Mouse (Mus musculus) forebrain, embryonic 12.5 days (tissue): ENCODE results near the gene Sema7a. TPM values are rescaled to one million over a fixed set of nuclear protein-coding genes. Genes with fewer than 3 reads are reported as not detected.
A peak's percentile ranks its signal among the peaks of the same experiment; 100 is the strongest.

ENCODE experiments used
- ATAC-seq: fragments of 200-750 bp; cut with Nextera tagmentation; 2 replicates; pipeline ENCODE4 v1.8.0; 2017; ENCODE audit warnings: moderate TSS enrichment; ENCODE audit not compliant: low FRiP score
- H3K27ac ChIP-seq: fragments of 300-500 bp; sonication (generic); 2 replicates; pipeline ENCODE4 v1.5.1; 2016; ENCODE audit warnings: mild to moderate bottlenecking
- H3K27me3 ChIP-seq: fragments of 300-500 bp; sonication (generic); 2 replicates; pipeline ENCODE4 v1.6.1; 2016; ENCODE audit warnings: mild to moderate bottlenecking
- H3K36me3 ChIP-seq: fragments of 300-500 bp; sonication (generic); replicated peaks from 2 replicates; pipeline ENCODE4 v1.6.1; 2016; ENCODE audit warnings: mild to moderate bottlenecking
- H3K4me1 ChIP-seq: fragments of 300-500 bp; sonication (generic); 2 replicates; pipeline ENCODE4 v1.6.1; 2016
- H3K4me2 ChIP-seq: fragments of 300-500 bp; sonication (generic); 2 replicates; pipeline ENCODE4 v1.6.1; 2016; ENCODE audit warnings: mild to moderate bottlenecking, moderate library complexity
- H3K4me3 ChIP-seq: fragments of 300-500 bp; sonication (generic); replicated peaks from 2 replicates; pipeline ENCODE4 v1.5.1; 2016; ENCODE audit warnings: mild to moderate bottlenecking
- H3K9ac ChIP-seq: fragments of 300-500 bp; sonication (generic); 2 replicates; pipeline ENCODE4 v1.6.1; 2016; ENCODE audit warnings: mild to moderate bottlenecking
- H3K9me3 ChIP-seq: fragments of 300-500 bp; sonication (generic); 2 replicates; pipeline ENCODE4 v1.6.1; 2016
- WGBS: fragments of 180-500 bp; shearing (Covaris S2); methylation state at CpG from one replicate; pipeline ENCODE4 v1.1.7; 2016; 5-methylcytosine and 5-hydroxymethylcytosine counted together
- polyA plus RNA-seq: library from polyadenylated mRNA; unstranded; fragments of >200 nt; fragmentation: Nextera tagmentation; extraction: Ambion mirVana; gene quantifications from 2 replicates; pipeline ENCODE4 v1.2.1, GENCODE M21; 2016

The Sema7a gene
- 0.43 and 1.4 TPM in 2 replicates for polyA plus RNA-seq

DNA sequence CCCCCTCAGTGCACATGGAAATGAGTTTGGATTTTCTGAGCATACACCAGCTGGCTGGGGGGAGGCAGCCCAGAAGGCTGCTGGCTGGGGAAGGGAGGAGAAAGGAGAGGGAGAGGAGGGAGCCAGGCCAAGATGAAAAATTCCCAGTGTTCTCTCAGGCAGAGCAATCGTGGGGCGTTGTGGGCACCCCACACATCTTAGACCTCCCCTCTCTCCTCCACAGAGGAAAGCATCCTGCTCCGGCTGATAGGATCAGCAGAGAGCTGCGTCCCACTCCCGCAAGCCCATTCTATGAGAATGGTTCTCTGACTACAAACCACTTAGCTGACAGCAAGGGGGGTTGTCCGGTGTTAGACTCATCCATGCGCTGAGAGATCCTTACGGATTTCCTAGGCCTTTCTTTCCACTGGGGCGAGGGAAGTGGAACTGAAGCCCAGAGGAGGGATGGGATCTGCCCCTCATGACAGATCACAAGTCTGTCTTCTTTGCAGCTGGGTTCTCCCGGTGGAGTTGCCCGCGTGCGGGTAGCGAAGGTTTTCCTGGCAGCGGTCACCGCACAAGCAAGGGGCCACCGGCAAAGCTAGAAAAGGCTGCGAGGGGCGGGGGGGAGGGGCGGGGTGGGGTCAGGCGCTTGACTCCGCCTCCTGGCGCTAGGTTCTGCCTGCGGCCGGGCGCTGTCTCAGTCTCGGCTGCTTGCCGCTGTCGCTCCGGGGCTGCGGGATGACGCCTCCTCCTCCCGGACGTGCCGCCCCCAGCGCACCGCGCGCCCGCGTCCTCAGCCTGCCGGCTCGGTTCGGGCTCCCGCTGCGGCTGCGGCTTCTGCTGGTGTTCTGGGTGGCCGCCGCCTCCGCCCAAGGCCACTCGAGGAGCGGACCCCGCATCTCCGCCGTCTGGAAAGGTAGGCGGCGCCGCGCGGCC lies at the start of gene Sema7a:
Sema7a (plus strand) TSS at position 682 of the 918 bp plus-strand sequence.
- 2% methylated on average over 55 of the region's 60 CpGs for WGBS
- Histone ChIP-seq H3K27ac (peak within 1 kb of the TSS; percentile 77), H3K4me3 (peak within 1 kb of the TSS; percentile 75), H3K36me3 (no peaks in the 10 kb centered on the region), H3K9me3 (no peaks in the 10 kb centered on the region), H3K9ac (peak within 1 kb of the TSS; percentile 87), H3K27me3 (peaks cover 69% of the 10 kb centered on the region), H3K4me1 (peaks cover 26% of the 10 kb centered on the region), H3K4me2 (peak within 1 kb of the TSS; percentile 98)
- peak; percentile 89 for ATAC-seq

DNA sequence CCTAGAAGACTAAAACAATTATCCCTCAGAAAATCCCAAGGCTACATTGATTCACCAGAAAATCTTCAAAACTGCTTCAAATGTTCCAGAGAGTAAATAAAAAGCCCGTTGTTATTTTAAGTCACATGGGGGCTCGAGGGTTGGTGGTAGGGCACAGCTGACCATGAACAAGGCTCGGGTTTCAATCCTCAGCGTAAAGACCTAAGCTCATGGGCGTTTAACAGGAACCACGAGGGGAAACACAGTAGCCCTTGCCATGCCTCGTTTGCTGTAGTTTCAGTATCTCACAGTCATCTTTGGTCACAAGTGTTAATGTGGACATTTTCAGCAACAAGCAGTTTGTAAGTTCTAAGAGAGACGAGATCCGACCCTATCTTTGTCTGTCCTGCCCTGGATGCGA lies 39.4 kb upstream of the Sema7a start:
- 56% methylated on average over 10 of the region's 10 CpGs for WGBS
- Histone ChIP-seq H3K9ac (0 out of 2 replicates have a peak overlapping the region, but pooled peaks have one; percentile 17), H3K27ac (peak overlapping the region; percentile 83), H3K36me3 (no peaks in the 10 kb centered on the region), H3K4me1 (peaks cover 20% of the 10 kb centered on the region), H3K9me3 (no peaks in the 10 kb centered on the region), H3K4me2 (no peak overlapping the region), H3K27me3 (no peaks in the 10 kb centered on the region), H3K4me3 (no peak overlapping the region)
- ATAC-seq: no peak

DNA sequence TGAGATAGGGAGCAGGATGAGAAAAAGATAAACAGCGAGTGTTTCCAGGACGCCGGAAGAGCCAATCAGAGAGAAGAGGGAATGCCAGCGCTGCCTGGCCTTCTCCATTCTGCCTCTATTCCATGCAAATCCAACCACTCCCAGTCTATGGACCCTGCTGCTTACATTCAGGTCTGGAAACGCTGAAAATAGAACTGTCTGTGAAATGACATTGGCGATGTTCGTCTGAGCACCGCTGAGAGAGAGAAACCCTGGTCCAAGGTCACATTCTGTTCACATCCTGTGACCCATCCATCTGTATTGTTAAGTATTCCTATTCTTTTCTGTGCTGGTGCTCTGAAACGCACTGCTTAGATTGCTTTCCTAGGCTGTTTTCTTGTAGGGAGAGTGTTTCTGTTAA lies 38.7 kb upstream of the Sema7a start:
- Histone ChIP-seq H3K36me3 (no peaks in the 10 kb centered on the region), H3K27ac (peak overlapping the region; percentile 83), H3K9ac (peak overlapping the region; percentile 17; the same call in 1 of the 2 replicates), H3K9me3 (no peaks in the 10 kb centered on the region), H3K27me3 (no peaks in the 10 kb centered on the region), H3K4me1 (peaks cover 20% of the 10 kb centered on the region), H3K4me2 (peak overlapping the region; percentile 31), H3K4me3 (no peak overlapping the region)
- peak; percentile 67 for ATAC-seq
- 19% methylated on average over 9 of the region's 9 CpGs for WGBS

DNA sequence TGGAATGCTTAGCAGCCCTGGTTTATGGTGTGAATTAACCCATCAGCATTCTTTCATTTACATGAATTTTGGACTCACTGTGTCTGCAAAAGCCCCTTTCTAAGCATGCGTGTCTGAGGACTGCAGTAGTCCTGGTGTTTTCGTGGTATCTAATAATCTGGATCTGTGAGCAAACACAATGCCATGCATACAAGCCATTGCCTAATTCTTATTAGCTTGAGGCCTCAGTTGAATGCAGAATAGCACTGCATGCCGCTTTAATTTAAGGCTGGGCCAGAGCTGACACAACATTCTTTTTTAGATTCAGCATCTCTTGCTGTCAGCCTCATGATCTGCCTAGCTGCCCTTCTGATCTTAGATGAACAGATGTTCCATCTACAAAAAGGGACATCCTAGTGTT lies 38.3 kb upstream of the Sema7a start:
- ATAC-seq: peak; percentile 69
- H3K4me2 ChIP-seq: peak overlapping the region; percentile 31; the same call in 1 of the 2 replicates
- no peaks in the 10 kb centered on the region for H3K27me3 ChIP-seq
- peaks cover 20% of the 10 kb centered on the region for H3K4me1 ChIP-seq
- WGBS: 14% methylated on average over 3 of the region's 3 CpGs
- H3K27ac ChIP-seq: peak overlapping the region; percentile 83
- H3K9ac ChIP-seq: no peak overlapping the region
- H3K4me3 ChIP-seq: no peak overlapping the region
- no peaks in the 10 kb centered on the region for H3K36me3 ChIP-seq
- H3K9me3 ChIP-seq: no peaks in the 10 kb centered on the region

DNA sequence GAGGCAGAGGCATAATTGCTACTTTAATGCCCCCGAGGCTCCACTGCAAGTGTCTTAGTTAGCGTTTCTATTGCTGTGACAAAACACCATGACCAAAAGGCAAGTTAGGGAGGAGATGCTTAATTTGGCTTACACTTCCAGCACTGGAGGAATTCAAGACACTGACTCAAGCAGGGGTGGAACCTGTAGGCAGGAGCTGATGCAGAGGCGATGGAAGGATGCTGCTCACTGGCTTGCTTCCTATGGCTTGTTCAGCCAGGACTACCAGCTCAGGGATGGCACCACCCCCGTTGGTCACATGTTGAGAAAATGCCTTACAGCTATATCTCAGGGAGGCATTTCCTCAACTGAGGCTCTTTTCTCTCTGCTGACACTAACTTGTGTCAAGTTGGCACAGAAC lies 37.8 kb upstream of the Sema7a start:
- Histone ChIP-seq H3K27ac (peak overlapping the region; percentile 83), H3K9ac (no peak overlapping the region), H3K4me3 (no peak overlapping the region), H3K27me3 (no peaks in the 10 kb centered on the region), H3K4me2 (0 out of 2 replicates have a peak overlapping the region, but pooled peaks have one; percentile 31), H3K9me3 (no peaks in the 10 kb centered on the region), H3K4me1 (peaks cover 20% of the 10 kb centered on the region), H3K36me3 (no peaks in the 10 kb centered on the region)
- WGBS: 52% methylated on average over 4 of the region's 4 CpGs
- no peak for ATAC-seq

DNA sequence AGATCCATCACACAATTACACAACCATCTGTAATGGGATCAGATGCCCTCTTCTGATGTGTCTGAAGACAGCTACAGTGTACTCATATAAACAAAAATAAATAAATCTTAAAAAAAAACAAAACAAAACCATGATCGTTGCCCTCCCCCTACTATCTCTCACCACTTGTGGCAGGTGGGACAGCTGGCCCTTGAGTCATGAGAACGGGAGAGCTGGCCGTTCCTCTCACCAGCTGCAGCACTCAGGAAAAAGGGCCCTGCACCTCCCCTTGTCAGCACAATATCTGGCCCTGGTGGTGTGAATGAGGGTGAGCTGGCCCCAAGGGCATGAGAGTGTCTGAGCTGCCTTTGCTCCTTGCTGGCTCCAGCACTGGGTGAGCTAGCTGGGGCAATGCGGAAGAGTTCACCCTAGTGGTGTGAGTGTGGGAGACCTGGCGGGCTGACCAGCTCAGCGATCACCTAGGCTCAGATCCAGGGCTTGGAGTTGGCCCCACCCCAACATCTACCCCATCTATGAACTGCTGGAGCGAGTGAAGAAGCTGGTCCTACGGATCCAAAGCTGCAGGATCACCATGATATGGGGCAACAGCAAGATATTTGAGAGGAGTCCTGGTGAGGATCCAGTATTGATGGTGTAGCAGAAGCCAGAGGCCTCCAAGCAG lies 36.2 kb upstream of the Sema7a start:
- Histone ChIP-seq H3K27me3 (no peaks in the 10 kb centered on the region), H3K9me3 (no peaks in the 10 kb centered on the region), H3K4me3 (no peak overlapping the region), H3K27ac (no peak overlapping the region), H3K9ac (no peak overlapping the region), H3K4me2 (no peak overlapping the region), H3K4me1 (peaks cover 20% of the 10 kb centered on the region), H3K36me3 (no peaks in the 10 kb centered on the region)
- WGBS: 77% methylated on average over 8 of the region's 8 CpGs
- ATAC-seq: no peak

DNA sequence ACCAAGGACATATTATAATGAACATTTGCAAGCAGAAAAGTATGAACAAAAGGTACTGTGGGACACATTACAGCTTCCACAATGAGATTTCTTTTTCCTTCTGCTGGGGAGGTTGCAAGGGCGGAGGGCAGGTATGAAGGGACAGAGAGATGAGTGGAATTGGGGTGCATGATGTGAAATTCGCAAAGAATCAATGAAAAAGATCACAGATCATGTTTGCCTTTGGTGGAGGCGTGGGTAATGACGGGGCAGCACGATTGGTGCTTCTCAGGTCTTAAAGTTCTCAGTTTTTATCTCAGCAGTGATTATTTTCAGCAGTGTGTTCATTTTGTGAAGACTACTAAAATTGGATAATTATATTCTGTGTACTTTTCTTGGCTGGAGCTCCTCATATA lies 35.7 kb upstream of the Sema7a start:
- Histone ChIP-seq H3K9me3 (no peaks in the 10 kb centered on the region), H3K27me3 (no peaks in the 10 kb centered on the region), H3K4me2 (no peak overlapping the region), H3K4me3 (no peak overlapping the region), H3K36me3 (no peaks in the 10 kb centered on the region), H3K9ac (no peak overlapping the region), H3K4me1 (peaks cover 20% of the 10 kb centered on the region), H3K27ac (no peak overlapping the region)
- WGBS: 88% methylated on average over 5 of the region's 5 CpGs
- ATAC-seq: no peak

DNA sequence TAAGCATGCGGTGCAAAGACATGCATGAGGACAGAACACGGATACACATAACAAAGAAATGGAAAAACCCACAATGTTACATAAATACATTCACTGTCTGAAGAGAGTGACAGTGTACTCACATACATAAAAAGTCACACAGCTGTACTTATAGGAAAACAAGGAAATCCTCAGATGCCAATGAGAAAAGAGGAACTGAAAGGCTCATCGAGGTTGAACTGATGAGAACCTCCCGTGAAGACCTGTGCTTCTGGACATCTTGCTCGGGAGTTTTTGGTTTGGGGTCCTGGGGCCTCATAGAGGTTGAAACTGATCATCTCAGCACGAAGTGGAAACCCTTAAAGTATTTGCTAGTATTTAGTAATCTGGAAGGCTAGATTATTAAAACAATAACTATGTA lies 32.7 kb upstream of the Sema7a start:
- WGBS: 86% methylated on average over 6 of the region's 6 CpGs
- Histone ChIP-seq H3K4me1 (peaks cover 17% of the 10 kb centered on the region), H3K9ac (no peak overlapping the region), H3K9me3 (no peaks in the 10 kb centered on the region), H3K4me2 (no peak overlapping the region), H3K4me3 (no peak overlapping the region), H3K36me3 (no peaks in the 10 kb centered on the region), H3K27ac (no peak overlapping the region), H3K27me3 (no peaks in the 10 kb centered on the region)
- no peak for ATAC-seq

DNA sequence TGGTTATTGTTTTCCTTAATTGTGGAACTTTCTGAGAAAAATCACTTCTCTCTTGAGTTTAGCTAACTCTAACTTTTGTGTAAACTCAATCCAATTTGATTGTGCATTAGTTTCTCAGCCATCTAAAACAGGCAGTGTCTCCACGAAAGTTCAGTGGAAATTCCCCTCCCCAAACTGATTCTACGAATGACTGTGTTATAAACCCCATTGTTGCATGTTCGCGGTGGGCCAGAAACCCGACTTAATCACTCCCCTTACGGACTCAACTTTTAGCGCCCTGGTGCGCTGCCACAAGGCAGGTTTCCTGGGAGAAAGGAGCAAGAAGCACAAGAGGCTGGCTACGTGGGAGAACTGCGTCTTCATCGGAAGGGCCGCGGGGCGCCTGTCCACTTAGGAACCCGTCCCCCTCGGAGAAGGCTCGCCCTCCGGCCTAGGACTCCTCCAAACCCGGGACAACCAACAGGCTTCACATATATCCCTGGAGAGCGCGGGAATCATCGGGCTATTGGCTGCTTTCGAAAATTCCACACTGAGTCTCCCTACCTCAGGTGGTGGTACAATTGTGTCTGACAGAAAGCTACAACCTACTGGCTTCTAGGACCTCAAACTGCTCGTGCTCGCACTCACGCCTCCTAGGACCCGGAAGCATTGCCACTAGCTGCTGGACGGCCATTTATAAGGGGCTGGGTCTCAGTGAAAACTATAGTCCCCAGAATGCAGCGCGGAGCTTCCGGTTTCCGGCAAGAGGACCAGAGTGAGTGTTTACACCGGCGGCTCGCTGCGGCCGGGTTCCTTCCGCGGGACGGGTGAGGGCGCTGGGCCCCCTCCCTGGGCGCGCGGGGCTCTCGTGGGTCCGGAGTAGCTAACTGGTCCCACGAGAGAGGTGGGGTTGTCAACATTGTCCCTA lies 29.4 kb upstream of the Sema7a start, which contains the start of gene Ubl7:
Ubl7 (plus strand) TSS at position 726 of the 907 bp plus-strand sequence.
- peaks cover 16% of the 10 kb centered on the region for H3K4me1 ChIP-seq
- H3K4me2 ChIP-seq: peak within 1 kb of the TSS; percentile 73
- peaks cover 9% of the 10 kb centered on the region; the same call in 1 of the 2 replicates for H3K36me3 ChIP-seq
- peak; percentile 94 for ATAC-seq
- peak within 1 kb of the TSS; percentile 81 for H3K27ac ChIP-seq
- no peaks in the 10 kb centered on the region for H3K27me3 ChIP-seq
- H3K4me3 ChIP-seq: peak within 1 kb of the TSS; percentile 76
- H3K9ac ChIP-seq: peak within 1 kb of the TSS; percentile 72
- WGBS: under 1% methylated on average over 47 of the region's 47 CpGs
- no peaks in the 10 kb centered on the region for H3K9me3 ChIP-seq

DNA sequence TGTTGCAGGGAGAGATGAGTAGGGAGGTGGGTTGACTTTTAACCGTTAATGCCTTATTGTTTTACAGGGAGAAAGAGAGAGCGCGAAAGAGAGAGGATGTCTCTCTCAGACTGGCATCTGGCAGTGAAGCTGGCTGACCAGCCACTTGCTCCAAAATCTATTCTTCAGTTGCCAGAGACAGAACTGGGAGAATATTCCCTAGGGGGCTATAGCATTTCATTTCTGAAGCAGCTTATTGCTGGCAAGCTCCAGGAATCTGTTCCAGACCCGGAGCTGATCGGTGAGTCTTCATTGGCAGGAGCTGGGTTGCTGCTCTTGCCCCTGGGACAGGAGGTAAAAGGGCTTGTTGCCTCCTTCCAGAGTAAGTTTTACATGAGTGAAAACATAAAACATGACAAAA lies 27.3 kb upstream of the Sema7a start:
- WGBS: 96% methylated on average over 5 of the region's 5 CpGs
- Histone ChIP-seq H3K9me3 (no peaks in the 10 kb centered on the region), H3K27me3 (no peaks in the 10 kb centered on the region), H3K4me3 (no peak overlapping the region), H3K27ac (no peak overlapping the region), H3K36me3 (peaks cover 14% of the 10 kb centered on the region; the same call in 1 of the 2 replicates), H3K4me1 (peaks cover 16% of the 10 kb centered on the region), H3K9ac (no peak overlapping the region), H3K4me2 (no peak overlapping the region)
- ATAC-seq: no peak

DNA sequence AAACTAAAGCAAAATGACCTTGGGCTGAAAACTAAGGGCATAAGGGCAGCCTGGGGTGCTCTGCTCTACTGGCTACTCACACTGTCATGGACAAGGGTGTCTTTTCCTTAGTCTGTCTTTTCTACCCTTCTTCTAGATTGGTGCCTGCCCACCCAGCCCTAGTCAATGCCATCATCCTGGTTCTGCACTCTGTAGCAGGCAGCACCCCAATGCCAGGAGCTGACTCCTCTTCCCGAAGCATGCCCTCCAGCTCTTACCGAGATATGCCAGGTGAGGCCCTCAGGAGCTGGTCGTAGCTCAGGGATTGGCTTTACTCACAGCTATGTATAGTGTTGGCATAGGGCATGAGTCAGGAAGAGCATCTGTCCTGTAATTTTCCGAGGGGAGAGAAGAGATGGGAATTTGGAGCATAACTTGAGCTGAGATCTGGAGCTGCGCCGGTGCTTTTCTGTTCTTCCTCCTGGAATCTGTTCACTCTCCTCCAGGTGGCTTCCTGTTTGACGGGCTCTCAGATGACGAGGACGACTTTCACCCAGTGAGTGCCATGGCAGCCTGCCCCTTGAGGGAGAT lies 18.3 kb upstream of the Sema7a start:
- 91% methylated on average over 9 of the region's 9 CpGs for WGBS
- no peak overlapping the region for H3K9ac ChIP-seq
- H3K4me1 ChIP-seq: no peaks in the 10 kb centered on the region
- H3K4me2 ChIP-seq: no peak overlapping the region
- peaks cover 77% of the 10 kb centered on the region for H3K36me3 ChIP-seq
- H3K27me3 ChIP-seq: no peaks in the 10 kb centered on the region
- no peak for ATAC-seq
- H3K27ac ChIP-seq: no peak overlapping the region
- H3K9me3 ChIP-seq: no peaks in the 10 kb centered on the region
- H3K4me3 ChIP-seq: no peak overlapping the region
